Mouse (Mus musculus) cerebellum, adult 2 months (tissue): ENCODE data around the gene Rrp15. TPM values are rescaled to one million over a fixed set of nuclear protein-coding genes. Genes with fewer than 3 reads are reported as not detected.
A peak's percentile ranks its signal among the peaks of the same experiment; 100 is the strongest.

Experiments used
- DNase-seq, 2 experiments: peaks; one replicate each; pipeline ENCODE4 v3.0.0; 2021
- H3K27ac ChIP-seq: fragments of 200-500 bp; 2 replicates; pipeline ENCODE4 v1.5.1; 2012; ENCODE audit warnings: low read length, control low read depth, inconsistent platforms; ENCODE audit not compliant: insufficient read depth
- H3K27me3 ChIP-seq: fragments of 200-500 bp; 2 replicates; pipeline ENCODE4 v1.6.1; 2012; ENCODE audit warnings: inconsistent platforms, mild to moderate bottlenecking, low read length, moderate library complexity; ENCODE audit not compliant: control insufficient read depth, insufficient read depth
- H3K4me1 ChIP-seq: fragments of 200-500 bp; 2 replicates; pipeline ENCODE4 v1.6.1; 2011; ENCODE audit warnings: low read length; ENCODE audit not compliant: control insufficient read depth, insufficient read depth
- H3K4me3 ChIP-seq: fragments of 200-500 bp; replicated peaks from 2 replicates; pipeline ENCODE3; 2011; ENCODE audit warnings: mild to moderate bottlenecking, low read depth, low read length, control low read depth; ENCODE audit not compliant: insufficient read depth
- CTCF ChIP-seq: fragments of 200-500 bp; IDR thresholded peaks from 2 replicates; pipeline ENCODE4 v1.5.1; 2011; ENCODE audit warnings: low read depth, mild to moderate bottlenecking, control low read depth, low read length, moderate library complexity, borderline replicate concordance; ENCODE audit not compliant: insufficient read depth
- POLR2A ChIP-seq: fragments of 200-500 bp; IDR thresholded peaks from 2 replicates; pipeline ENCODE4 v1.6.1; 2011; ENCODE audit warnings: low read length, control low read depth, borderline replicate concordance; ENCODE audit not compliant: insufficient read depth
- WGBS: fragments of 180-500 bp; shearing (Covaris S2); methylation state at CpG from one replicate; pipeline ENCODE4 v1.1.7; 2018; 5-methylcytosine and 5-hydroxymethylcytosine counted together
- polyA plus RNA-seq: library from polyadenylated mRNA; depleted of rRNA; stranded (reverse); fragments of >200 nt; gene quantifications from 2 replicates; pipeline ENCODE4 v1.2.3, GENCODE M21; 2012

Rrp15 gene
- polyA plus RNA-seq, 1 experiment: 12.2 TPM

DNA sequence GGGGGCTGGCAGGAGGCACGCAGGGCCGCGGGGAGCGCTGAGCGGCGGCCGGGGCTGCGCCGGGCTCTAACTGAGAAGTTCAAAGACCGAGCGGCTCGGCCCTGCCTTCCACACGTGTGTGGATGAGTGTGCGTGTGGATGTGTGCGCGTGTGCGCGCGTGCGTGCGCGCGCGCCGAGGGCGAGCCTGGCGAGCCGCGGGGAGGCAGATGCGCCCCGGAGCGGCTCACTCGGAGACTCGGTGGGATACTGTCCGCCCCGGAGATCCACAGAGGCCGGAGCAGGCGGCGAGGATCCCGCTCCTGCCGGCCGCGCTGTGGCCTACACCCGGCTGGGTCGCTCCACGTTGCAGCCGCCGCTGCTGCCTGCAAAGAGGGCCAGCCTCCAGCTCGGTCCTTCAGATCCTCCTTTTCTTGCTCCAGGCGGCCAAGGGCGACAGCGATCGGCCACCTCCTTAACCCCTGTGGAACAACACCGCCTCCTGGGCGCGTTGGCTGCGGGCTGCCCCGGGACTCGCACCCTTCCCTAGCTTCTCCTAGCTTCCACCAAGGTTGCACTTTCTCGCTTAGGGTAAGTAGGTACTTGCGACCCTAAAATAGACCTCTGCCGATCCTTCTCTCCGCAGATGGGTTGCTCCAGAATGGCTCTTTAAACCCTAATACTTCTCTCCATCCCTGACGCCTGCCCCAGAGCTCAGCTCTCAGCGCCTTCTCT, 43.8 kb downstream of the Rrp15 start:
- TF ChIP-seq POLR2A (no peak), CTCF (no peak)

DNA sequence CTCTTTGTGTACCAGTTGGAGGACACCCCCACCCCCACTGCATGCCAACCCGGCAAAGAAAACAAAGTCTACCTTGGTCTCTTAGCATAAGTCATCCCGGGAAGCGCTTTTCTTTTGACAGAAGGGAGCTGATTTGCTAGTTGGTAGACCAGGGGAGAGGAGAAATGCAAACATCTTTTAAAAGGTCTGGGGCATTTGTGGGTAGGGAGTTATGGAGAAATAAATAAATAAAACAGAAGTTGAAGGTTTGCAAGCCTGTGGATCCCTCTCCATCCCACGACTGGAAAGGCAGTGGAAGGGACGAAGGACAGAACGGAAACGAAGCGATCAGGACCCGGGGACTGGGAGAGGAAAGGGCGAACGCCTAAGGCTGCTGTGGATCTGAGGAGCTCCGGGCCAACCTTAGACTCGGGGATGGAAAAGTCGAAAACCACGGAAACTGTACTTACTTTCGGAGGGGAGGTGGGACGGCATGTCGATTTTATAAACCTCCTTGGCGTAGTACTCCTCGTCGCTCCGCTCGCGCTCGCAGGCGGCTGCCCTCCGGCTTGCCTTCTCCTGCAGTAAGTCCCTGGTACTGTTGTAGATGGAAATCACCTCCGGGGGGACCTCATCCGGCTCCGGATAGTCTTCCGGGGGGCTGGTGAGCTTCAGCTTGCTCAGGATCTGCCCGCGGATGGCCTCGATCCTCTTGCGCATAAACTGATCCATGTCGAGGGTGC, 45.0 kb downstream of the Rrp15 start:
- Histone ChIP-seq H3K27me3 (no peaks in the 10 kb centered on the region), H3K4me1 (peaks cover 3% of the 10 kb centered on the region; the same call in 1 of the 2 replicates), H3K27ac (no peak overlapping the region), H3K4me3 (peak overlapping the region; percentile 28)
- TF ChIP-seq POLR2A (no peak), CTCF (no peak)
- DNase-seq: peak in 1 of 2 experiments; percentile 31
- 1% methylated on average over 36 of the region's 36 CpGs for WGBS

More for the DNA sequence above, 43.8 kb downstream of the Rrp15 start:
- Histone ChIP-seq H3K4me3 (peak overlapping the region; percentile 41), H3K27ac (no peak overlapping the region), H3K27me3 (no peaks in the 10 kb centered on the region), H3K4me1 (peaks cover 3% of the 10 kb centered on the region; the same call in 1 of the 2 replicates)
- under 1% methylated on average over 62 of the region's 65 CpGs for WGBS
- peak; percentile 20 to 35 for DNase-seq

DNA sequence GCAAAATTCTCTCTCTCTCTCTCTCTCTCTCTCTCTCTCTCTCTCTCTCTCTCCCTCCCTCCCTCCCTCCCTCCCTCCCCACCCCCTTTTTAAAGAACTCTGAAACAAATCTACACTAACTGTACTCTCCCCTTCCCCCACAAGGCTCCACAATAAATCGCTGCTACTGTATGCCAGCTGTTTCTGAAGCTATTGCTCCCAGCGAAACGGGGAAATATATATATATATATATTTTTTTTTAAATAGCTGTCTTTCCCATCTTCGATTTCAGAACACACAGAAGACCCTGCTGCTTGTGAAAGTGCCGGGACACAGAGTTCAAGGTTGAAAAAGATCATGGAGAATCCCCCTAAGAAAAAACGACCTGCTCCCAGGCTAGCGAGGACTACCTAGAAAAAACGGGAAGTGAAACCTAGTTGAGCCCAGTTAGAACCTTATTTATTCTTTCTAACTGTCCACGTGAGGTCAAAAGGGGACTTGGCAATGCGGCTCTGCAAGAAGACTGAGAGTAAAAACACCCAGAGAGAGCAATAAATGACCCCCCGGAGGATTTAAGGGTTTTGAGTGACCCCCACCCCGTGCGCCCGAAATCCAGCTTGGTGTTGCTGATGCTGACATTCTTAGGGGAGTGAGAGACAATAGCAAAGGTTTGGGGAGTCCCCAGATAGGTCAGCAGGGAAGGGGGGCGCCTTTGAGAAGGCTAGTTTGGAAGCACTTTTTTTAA, 45.7 kb downstream of the Rrp15 start:
- WGBS: 2% methylated on average over 15 of the region's 15 CpGs
- H3K27me3 ChIP-seq: no peaks in the 10 kb centered on the region
- H3K4me3 ChIP-seq: no peak overlapping the region
- TF ChIP-seq CTCF (no peak), POLR2A (no peak)
- DNase-seq: no peak
- H3K27ac ChIP-seq: no peak overlapping the region
- peaks cover 3% of the 10 kb centered on the region; the same call in 1 of the 2 replicates for H3K4me1 ChIP-seq

DNA sequence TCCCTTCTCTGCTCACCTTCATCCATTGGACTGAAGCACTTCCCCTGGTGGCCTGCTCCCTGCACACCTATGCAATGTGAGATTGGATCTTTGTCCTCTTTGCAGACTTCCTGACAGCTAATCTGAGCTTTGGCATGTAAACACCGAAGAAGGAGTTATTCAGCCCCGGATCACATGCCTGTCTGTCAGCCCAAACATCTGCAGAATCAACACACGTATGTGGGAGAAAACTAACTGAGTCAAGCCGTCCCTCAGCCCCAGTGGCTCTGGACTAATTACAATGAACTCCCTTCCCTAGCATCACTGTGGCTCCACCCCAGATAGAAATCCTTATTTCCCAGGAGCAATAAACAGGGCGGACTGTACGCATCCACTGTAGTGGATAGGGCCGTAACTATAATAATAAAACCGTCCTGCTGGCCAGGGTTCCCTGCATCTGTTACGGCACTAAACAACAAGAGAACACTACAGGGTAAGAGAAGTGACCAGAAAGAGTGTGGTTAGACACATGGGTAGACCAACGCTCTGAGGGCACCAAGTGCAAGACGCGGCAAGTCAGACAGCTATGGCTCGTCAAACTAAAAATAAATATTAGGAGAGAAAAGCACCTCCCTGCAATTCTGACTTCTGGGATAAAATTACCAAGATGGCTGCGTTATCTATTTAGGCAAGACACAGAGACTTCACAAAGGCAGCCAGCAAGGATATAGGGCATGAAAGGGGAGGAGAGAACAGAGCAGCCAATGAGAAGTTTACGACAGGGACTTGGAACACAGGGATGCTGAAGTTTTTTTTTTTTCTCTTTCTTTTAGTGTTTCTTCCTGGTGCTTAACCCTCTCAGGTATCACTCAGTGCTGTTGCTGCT, 46.5 kb downstream of the Rrp15 start:
- H3K27ac ChIP-seq: no peak overlapping the region
- no peak for DNase-seq
- no peak overlapping the region for H3K4me3 ChIP-seq
- no peaks in the 10 kb centered on the region for H3K27me3 ChIP-seq
- TF ChIP-seq CTCF: no peak
- no peak for TF ChIP-seq POLR2A
- WGBS: 25% methylated on average over 15 of the region's 15 CpGs
- peaks cover 3% of the 10 kb centered on the region; the same call in 1 of the 2 replicates for H3K4me1 ChIP-seq

DNA sequence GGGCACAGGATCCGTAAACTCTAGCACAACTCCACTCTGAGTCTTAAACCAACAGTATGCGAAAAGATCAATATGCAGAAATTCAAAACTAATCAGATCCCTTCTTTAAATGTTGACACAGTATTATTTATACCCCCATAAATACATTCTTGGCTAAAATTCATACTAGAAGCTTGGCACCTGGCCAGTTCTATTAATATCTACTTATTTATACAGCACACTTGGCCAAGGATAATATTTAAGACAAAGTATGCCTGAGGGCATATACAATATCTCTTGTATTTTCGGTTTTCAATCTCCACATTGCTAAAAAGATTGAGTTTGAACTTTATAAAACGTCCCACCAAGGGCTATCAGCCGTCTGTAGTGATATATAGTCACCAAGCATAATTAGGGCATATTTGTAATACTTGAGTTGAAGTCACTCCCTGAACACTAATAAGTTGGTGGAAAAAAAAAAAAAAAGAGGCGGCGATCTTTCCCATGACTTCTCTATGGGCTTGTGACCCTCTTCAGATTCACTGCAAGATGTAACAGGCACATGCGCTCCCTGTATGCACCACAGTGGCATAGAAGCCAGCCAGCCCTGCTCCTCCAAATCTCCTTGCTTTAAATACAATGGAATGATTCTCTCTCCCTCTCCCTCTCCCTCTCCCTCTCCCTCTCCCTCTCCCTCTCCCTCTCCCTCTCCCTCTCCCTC, 47.8 kb downstream of the Rrp15 start:
- 68% methylated on average over 8 of the region's 8 CpGs for WGBS

DNA sequence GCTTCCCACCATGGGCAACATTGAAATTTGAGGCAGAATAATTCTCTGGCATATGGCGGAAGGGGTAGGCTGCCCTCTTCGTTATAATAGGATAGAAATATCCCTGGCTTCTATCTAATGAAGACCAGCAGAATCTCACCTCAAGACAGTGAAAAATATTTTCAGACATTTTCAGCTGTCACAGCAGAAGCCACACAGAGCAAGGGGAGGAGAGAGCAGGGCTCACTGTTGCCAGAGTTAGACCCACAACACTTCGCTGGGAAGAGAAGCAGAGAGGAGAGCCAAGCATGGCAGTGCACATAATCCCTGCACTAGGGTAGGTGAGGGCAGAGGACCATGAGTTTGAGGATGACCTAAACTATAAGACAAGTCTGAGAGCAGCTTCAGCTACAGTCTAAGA, 48.7 kb downstream of the Rrp15 start:
- Histone ChIP-seq H3K4me3 (no peak overlapping the region), H3K4me1 (no peaks in the 10 kb centered on the region), H3K27me3 (no peaks in the 10 kb centered on the region), H3K27ac (no peak overlapping the region)
- TF ChIP-seq CTCF (no peak), POLR2A (no peak)
- no peak for DNase-seq
- WGBS: 54% methylated on average over 3 of the region's 3 CpGs

More for the DNA sequence above, 47.8 kb downstream of the Rrp15 start:
- TF ChIP-seq POLR2A: no peak
- TF ChIP-seq CTCF: no peak
- Histone ChIP-seq H3K4me1 (peaks cover 3% of the 10 kb centered on the region; the same call in 1 of the 2 replicates), H3K27ac (no peak overlapping the region), H3K27me3 (no peaks in the 10 kb centered on the region), H3K4me3 (no peak overlapping the region)
- no peak for DNase-seq
